Mouse (Mus musculus): ENCODE data around the gene Sar1a. TPM values are rescaled to one million over a fixed set of nuclear protein-coding genes. Genes with fewer than 3 reads are reported as not detected.

Sar1a gene
- polyA plus RNA-seq, 1 experiment from 2014 or later, result 219 TPM

DNA sequence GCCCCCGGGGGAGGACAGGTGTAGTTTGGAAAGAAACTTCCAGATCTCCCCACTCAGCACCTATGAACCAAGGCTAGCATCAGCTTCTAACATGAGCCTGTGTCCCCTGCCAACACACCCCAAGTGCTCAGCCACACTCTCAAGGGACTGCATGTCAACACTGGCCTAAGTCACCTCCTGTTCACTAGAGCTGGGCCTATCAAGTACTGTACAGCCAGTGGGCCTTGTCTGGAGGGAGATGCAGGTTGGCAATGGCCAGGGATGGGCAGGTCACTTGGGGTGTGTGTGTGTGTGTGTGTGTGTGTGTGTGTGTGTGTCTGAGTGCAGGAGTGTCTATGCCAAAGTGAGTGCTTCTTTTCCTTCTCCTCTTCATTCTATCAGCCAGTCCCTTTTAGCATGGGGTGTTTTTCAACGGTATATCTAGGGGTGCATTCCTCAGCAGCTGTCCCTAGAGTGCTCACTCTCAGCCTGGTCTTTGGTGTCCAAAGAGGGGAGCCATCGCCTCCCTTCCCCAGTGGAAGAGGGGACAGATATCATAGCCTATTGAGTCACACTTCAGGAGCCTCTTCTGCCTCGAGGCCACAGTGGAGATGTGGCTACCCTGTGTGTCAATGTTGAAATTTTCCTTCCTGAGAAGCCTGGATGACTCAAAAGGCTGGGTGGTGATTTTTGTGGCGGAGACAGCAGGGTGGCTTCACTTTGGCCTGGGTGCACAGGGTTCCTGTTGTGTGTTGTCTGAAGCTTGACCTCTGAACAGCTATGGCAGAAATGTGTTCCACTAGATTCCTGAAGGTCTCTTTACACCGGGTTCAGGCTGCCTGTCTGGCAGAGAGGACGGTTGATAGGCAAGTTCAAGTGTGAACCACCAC, 36.1 kb downstream of the Sar1a start:
- Histone ChIP-seq H3K27me3 (no peaks in the 10 kb centered on the region), H3K27ac (replicated peaks) (no peak overlapping the region), H3K4me2 (replicated peaks) (peak overlapping the region; percentile 65; the same call in 1 of the 2 replicates), H3K4me1 (peaks cover 8% of the 10 kb centered on the region; the same call in 1 of the 2 replicates), H3K9me3 (no peaks in the 10 kb centered on the region), H3K36me3 (no peaks in the 10 kb centered on the region), H3K4me3 (no peak overlapping the region), H3K9ac (replicated peaks) (no peak overlapping the region)
- 79% methylated on average over 7 of the region's 7 CpGs for WGBS
- no peak for ATAC-seq (replicated peaks)

DNA sequence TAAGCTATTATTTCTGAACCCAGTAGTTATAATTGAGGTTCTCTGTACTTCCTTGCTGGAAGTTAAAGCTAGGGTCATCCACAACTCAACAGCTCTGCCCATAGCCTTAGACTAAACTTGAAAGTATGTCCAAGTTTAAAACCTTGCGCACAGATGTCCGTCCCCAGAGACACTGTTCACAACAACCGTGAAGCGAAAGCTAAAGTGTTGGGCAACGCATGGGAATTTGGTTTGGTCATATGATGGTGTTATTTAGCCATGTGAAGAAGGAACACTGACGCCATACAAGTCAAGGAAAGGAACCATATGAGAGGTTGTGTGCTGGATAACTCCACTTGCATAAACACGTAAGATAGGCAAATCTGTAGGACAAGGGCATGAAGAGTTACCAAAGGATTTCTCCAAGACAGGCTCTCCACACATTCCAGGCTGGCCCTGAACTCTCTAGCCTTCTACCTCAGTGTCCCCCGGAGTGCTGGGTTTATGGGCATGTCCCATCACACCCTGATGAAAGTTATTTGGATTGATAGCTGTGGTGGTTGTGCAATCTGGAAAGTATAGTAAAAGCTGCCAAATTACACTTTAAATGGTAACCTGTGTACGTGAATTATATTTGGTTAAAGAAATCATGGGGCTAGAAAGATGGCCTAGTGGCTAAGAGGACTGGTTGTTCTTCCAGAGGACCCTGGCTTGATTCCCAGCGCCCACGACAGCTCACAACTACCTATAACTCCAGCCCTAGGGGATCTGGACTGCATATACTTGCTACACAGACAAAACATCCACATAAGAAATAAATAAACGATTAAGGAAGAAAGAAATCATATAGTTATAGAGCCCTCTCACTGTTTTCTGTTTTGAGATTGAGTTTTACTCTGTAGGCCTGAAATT, 37.6 kb downstream of the Sar1a start:
- H3K36me3 ChIP-seq, result no peaks in the 10 kb centered on the region
- H3K4me1 ChIP-seq, result peaks cover 8% of the 10 kb centered on the region; the same call in 1 of the 2 replicates
- H3K27me3 ChIP-seq, result no peaks in the 10 kb centered on the region
- no peak overlapping the region for H3K9ac ChIP-seq (replicated peaks)
- no peak overlapping the region for H3K4me2 ChIP-seq (replicated peaks)
- no peak for ATAC-seq (replicated peaks)
- 90% methylated on average over 12 of the region's 12 CpGs for WGBS
- no peak overlapping the region for H3K4me3 ChIP-seq
- H3K9me3 ChIP-seq, result no peaks in the 10 kb centered on the region
- no peak overlapping the region for H3K27ac ChIP-seq (replicated peaks)

DNA sequence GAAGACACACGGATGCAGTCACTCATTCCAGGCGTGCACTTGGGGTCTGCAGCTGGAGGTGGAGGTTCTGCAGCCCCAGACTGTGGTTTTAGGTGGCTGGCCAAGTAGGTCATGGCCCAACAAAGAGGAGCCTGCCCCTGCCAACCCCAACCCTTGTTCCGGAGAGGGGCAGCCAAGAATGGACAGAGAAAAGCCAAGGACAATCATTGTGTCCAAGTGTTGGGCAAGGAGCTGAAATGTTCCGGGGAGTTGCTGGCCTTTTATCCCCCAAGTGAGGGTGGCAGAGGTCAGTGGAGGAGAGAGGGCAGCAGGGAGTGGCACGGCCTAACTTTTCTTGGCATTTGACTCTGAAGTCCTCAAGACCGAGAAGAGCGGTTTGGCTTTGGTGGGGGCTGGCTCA, 40.2 kb downstream of the Sar1a start:
- Histone ChIP-seq H3K4me2 (replicated peaks) (no peak overlapping the region), H3K9ac (replicated peaks) (no peak overlapping the region), H3K9me3 (no peaks in the 10 kb centered on the region), H3K27me3 (no peaks in the 10 kb centered on the region), H3K4me3 (no peak overlapping the region), H3K36me3 (no peaks in the 10 kb centered on the region), H3K4me1 (peaks cover 5% of the 10 kb centered on the region; the same call in 1 of the 2 replicates), H3K27ac (replicated peaks) (no peak overlapping the region)
- no peak for ATAC-seq (replicated peaks)
- WGBS, result 90% methylated on average over 7 of the region's 7 CpGs

DNA sequence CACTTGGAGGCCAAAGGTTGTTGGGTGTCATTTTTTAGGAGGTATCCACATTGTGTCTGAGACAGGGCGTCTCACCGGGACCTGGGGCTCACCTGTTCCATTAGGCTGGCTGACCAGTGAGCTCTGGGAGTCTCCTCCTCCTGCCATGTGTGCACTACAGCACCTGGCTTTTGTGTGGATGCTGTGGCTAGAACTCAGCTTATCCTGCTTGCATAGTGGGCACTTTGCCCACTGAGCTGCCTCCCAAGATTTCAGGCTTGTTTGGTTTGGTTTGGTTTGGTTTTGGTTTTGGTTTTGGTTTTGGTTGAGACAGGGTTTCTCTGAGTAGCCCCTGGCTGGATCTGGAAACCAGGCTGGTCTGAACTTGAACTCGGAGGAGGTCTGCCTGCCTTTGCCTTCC, 42.1 kb downstream of the Sar1a start:
- 83% methylated on average over 3 of the region's 3 CpGs for WGBS
- Histone ChIP-seq H3K4me1 (no peaks in the 10 kb centered on the region), H3K27ac (replicated peaks) (no peak overlapping the region), H3K27me3 (no peaks in the 10 kb centered on the region), H3K9me3 (no peaks in the 10 kb centered on the region), H3K36me3 (no peaks in the 10 kb centered on the region), H3K9ac (replicated peaks) (no peak overlapping the region), H3K4me2 (replicated peaks) (no peak overlapping the region), H3K4me3 (no peak overlapping the region)
- no peak for ATAC-seq (replicated peaks)

DNA sequence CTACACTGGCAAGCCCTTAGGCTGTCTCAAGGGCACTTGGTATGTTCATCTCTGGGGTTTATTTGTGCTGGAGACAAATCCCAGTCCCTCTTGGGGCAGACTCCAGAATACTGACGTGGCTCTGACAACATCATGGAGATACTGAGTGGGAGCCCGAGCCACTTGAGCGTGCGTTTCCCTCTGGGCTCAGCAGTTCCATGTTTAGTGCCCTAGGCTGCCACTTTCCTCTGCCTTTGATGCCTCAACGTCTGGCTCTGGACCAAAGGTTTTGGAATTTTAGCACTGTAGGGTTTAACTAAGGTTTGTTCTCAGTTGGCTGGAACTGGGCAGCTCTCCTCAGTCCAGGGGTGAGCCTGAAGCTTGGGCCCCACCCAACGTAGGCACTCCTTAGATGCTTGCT, 43.2 kb downstream of the Sar1a start:
- H3K4me1 ChIP-seq, result no peaks in the 10 kb centered on the region
- no peaks in the 10 kb centered on the region for H3K9me3 ChIP-seq
- no peak overlapping the region for H3K27ac ChIP-seq (replicated peaks)
- WGBS, result 73% methylated on average over 6 of the region's 6 CpGs
- H3K27me3 ChIP-seq, result no peaks in the 10 kb centered on the region
- H3K4me2 ChIP-seq (replicated peaks), result no peak overlapping the region
- no peak overlapping the region for H3K4me3 ChIP-seq
- no peaks in the 10 kb centered on the region for H3K36me3 ChIP-seq
- ATAC-seq (replicated peaks), result no peak
- H3K9ac ChIP-seq (replicated peaks), result no peak overlapping the region

DNA sequence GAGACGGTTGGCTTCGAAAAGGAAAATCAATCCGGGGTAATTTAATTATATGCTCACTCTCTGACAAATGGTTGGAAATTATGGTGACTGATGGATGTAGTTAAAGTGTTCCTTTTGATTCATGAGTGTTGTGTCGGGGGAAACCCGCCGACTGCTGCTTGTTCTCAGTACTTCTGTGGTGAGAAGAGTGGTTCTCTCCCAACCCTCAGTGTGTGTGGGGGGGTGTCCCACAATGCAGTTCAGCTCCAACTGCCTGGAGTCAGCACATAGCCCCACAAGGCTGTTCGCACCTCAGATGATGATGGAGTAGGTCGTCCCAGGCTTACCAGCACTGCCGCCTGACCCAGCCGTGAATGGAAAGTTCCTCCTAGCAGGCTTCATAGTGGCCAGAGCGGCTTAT, 49.1 kb downstream of the Sar1a start:
- Histone ChIP-seq H3K9me3 (no peaks in the 10 kb centered on the region), H3K27ac (replicated peaks) (no peak overlapping the region), H3K4me3 (no peak overlapping the region), H3K9ac (replicated peaks) (no peak overlapping the region), H3K4me1 (no peaks in the 10 kb centered on the region), H3K4me2 (replicated peaks) (no peak overlapping the region), H3K27me3 (no peaks in the 10 kb centered on the region), H3K36me3 (no peaks in the 10 kb centered on the region)
- no peak for ATAC-seq (replicated peaks)
- WGBS, result 86% methylated on average over 11 of the region's 11 CpGs

DNA sequence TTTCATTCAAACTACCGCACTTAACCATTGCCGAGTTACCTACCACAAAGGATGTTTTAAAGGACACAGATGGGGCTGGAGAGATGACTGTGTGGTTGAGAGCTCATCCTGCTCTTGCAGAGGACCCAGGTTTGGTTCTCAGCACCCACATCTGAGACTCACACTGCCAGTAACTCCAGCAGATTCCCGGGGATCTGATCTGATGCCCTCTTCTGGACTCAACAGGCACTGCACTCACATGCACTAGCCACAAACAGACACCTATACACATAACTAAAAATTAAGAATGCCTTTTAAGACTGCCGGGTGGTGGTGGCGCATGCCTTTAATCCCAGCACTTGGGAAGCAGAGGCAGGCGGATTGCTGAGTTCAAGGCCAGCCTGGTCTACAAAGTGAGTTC, 50.1 kb downstream of the Sar1a start:
- no peaks in the 10 kb centered on the region for H3K4me1 ChIP-seq
- no peaks in the 10 kb centered on the region for H3K9me3 ChIP-seq
- H3K9ac ChIP-seq (replicated peaks), result no peak overlapping the region
- H3K36me3 ChIP-seq, result no peaks in the 10 kb centered on the region
- H3K27me3 ChIP-seq, result no peaks in the 10 kb centered on the region
- no peak overlapping the region for H3K27ac ChIP-seq (replicated peaks)
- no peak for ATAC-seq (replicated peaks)
- WGBS, result 98% methylated on average over 6 of the region's 6 CpGs
- H3K4me2 ChIP-seq (replicated peaks), result no peak overlapping the region
- H3K4me3 ChIP-seq, result no peak overlapping the region

DNA sequence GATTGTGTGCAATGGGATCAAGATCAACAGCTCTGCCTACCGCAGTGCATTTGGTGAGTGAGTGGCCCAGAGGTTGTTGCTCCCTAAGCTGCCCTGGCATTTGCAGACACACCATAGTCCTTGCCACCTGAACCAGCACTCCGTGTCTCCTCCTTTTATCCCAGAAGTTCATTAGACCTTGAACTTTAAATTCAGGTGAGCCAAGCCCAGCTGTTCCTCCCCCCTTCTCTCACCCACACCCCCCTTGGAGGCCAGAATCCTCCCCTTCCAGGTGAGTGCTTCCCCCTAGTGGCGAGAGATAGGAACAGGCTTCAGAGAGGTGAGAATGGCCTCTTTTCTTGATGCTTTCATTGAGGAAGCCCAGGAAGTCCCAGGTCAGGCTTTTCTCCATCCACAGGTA, 54.3 kb downstream of the Sar1a start:
- peaks cover 18% of the 10 kb centered on the region for H3K36me3 ChIP-seq
- H3K9ac ChIP-seq (replicated peaks), result no peak overlapping the region
- no peak overlapping the region for H3K4me2 ChIP-seq (replicated peaks)
- no peaks in the 10 kb centered on the region for H3K9me3 ChIP-seq
- H3K4me1 ChIP-seq, result no peaks in the 10 kb centered on the region; the same call in 1 of the 2 replicates
- no peak overlapping the region for H3K27ac ChIP-seq (replicated peaks)
- ATAC-seq (replicated peaks), result no peak
- H3K27me3 ChIP-seq, result no peaks in the 10 kb centered on the region
- 42% methylated on average over 3 of the region's 3 CpGs for WGBS
- H3K4me3 ChIP-seq, result no peak overlapping the region

DNA sequence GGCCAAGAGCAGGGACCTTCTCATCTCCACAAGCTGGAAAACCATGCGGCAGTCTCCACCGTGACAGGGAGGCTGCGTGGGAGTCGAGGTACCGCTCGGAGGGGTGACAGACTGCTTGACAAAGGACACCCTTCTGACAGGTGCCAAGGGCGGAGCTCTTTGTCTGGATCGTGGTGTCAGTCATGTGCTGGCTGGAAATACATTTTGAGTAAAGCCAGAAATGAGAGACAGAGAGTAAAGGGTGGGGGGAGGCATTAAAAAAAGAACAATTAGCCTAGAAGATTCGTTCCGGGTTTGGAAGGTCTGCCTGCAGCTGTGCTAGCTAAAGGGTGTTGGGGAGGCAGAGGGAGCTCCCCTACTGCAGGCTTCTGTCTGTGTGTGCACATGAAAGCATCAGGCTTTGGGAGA, 56.6 kb downstream of the Sar1a start:
- Histone ChIP-seq H3K9ac (replicated peaks) (no peak overlapping the region), H3K4me2 (replicated peaks) (no peak overlapping the region), H3K4me1 (no peaks in the 10 kb centered on the region; the same call in 1 of the 2 replicates), H3K36me3 (peaks cover 39% of the 10 kb centered on the region), H3K27ac (replicated peaks) (peak overlapping the region; percentile 69), H3K9me3 (no peaks in the 10 kb centered on the region), H3K27me3 (no peaks in the 10 kb centered on the region), H3K4me3 (no peak overlapping the region)
- peak; percentile 59; the same call in 1 of the 2 replicates for ATAC-seq (replicated peaks)
- WGBS, result 63% methylated on average over 10 of the region's 10 CpGs

DNA sequence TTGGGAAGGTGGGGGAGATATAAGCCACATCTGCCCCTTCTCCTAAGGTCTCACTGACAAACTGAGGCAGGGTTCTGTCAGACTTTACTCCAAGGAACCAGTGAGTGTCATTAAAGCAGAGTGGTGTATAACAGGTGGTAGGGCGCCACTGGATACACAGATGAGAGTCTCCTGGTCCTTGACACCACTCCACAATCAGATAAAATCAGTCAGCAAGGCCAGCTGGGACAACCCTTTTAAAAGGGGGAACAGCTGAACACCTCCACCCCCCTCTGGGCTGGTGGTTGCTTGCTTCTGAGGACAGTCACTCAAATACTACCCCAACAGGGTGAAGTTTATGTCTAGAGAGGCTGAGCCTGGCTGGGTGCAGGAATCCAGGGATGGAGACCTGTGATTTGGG, 57.4 kb downstream of the Sar1a start:
- peak overlapping the region; percentile 69 for H3K27ac ChIP-seq (replicated peaks)
- WGBS, result 97% methylated on average over 1 of the region's 1 CpGs
- no peaks in the 10 kb centered on the region for H3K27me3 ChIP-seq
- no peaks in the 10 kb centered on the region for H3K9me3 ChIP-seq
- H3K4me3 ChIP-seq, result no peak overlapping the region
- no peaks in the 10 kb centered on the region; the same call in 1 of the 2 replicates for H3K4me1 ChIP-seq
- no peak for ATAC-seq (replicated peaks)
- H3K4me2 ChIP-seq (replicated peaks), result no peak overlapping the region
- peaks cover 48% of the 10 kb centered on the region for H3K36me3 ChIP-seq
- no peak overlapping the region for H3K9ac ChIP-seq (replicated peaks)

DNA sequence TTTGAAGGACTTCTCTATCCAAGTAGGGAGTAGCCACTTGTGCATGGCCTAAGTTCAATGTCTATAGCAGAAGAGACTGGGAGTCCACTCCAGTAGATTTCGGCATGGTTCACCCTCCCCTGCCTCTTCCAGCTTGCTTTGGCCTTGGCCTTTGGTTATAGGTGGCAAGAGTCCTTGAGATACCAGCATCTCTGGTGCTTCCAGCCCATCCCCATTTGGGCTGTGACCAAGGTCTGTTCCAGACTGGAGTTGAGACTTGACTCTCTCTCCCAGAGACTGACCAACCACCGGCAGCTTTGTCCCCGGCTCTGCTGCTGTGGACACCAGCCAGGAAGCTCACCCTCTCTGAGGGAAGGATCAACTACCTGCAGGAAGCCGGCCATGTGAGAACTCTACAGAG, 58.0 kb downstream of the Sar1a start:
- H3K27me3 ChIP-seq, result no peaks in the 10 kb centered on the region
- no peaks in the 10 kb centered on the region for H3K9me3 ChIP-seq
- no peak overlapping the region for H3K4me2 ChIP-seq (replicated peaks)
- no peak overlapping the region for H3K27ac ChIP-seq (replicated peaks)
- peaks cover 53% of the 10 kb centered on the region for H3K36me3 ChIP-seq
- no peak for ATAC-seq (replicated peaks)
- WGBS, result 93% methylated on average over 4 of the region's 4 CpGs
- H3K4me1 ChIP-seq, result no peaks in the 10 kb centered on the region; the same call in 1 of the 2 replicates
- H3K4me3 ChIP-seq, result no peak overlapping the region
- no peak overlapping the region for H3K9ac ChIP-seq (replicated peaks)

DNA sequence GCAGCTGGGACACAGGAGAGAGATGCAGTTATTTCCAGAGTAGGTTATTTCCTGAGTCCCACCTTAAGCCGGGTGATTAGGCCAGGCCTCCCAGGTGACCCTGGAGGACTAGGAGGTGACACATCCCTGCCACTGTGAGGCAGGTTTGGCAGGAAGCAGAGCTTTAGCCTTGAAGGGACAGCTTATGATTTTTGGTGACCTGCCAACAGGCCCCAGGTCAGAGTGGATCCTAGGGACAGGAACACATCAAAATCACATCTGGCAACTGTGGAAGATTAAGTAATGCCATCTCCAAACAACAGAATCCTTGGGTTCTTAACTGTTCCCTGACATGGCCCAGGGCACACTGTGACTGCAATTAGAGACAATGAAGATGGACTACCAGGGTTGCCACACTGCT, 61.2 kb downstream of the Sar1a start:
- Histone ChIP-seq H3K9ac (replicated peaks) (no peak overlapping the region), H3K27ac (replicated peaks) (no peak overlapping the region), H3K27me3 (no peaks in the 10 kb centered on the region), H3K4me3 (no peak overlapping the region), H3K36me3 (peaks cover 85% of the 10 kb centered on the region), H3K9me3 (no peaks in the 10 kb centered on the region), H3K4me1 (no peaks in the 10 kb centered on the region; the same call in 1 of the 2 replicates), H3K4me2 (replicated peaks) (no peak overlapping the region)
- ATAC-seq (replicated peaks), result no peak
- WGBS, result 100% methylated on average over 1 of the region's 1 CpGs

All from forebrain, embryonic 15.5 days (tissue).